Mouse (Mus musculus): ENCODE measurements around the gene Adarb1.

GRCm38 (mm10) chr10:77427610-77428009 is 9.5 kb upstream of the Adarb1 start:
- TF ChIP-seq CTCF (IDR thresholded peaks at IDR 0.05; ENCODE audit: borderline replicate concordance, insufficient read depth, low read length) (no peak), POLR2A (IDR thresholded peaks at IDR 0.05; ENCODE audit: low read depth, low read length) (no peak)
